Mouse (Mus musculus) CH12.LX (cell line): ENCODE data around the gene Adamtsl4. TPM values are rescaled to one million over a fixed set of nuclear protein-coding genes. Genes with fewer than 3 reads are reported as not detected.

Source experiments
- DNase-seq: peaks from one replicate; pipeline ENCODE4 v3.0.0-alpha.2; 2013; ENCODE audit errors: extremely low read depth
- H3K27ac ChIP-seq: 2 replicates; pipeline ENCODE4 v1.5.1; 2012; ENCODE audit warnings: low read depth, mild to moderate bottlenecking, control low read depth, moderate library complexity; ENCODE audit not compliant: insufficient read depth
- H3K27me3 ChIP-seq: replicated peaks from 2 replicates; pipeline ENCODE3; 2012; ENCODE audit warnings: inconsistent platforms
- H3K36me3 ChIP-seq, 2 experiments: replicated peaks in 1 of 2; 2 replicates each; pipeline versions ENCODE3 to v1.6.1; 2012; ENCODE audit warnings: inconsistent platforms in 1 of 2, low read length in 1 of 2, mild to moderate bottlenecking in 1 of 2, mixed read lengths in 1 of 2, moderate library complexity in 1 of 2; ENCODE audit not compliant: control insufficient read depth in 1 of 2, insufficient read depth in 1 of 2
- H3K4me1 ChIP-seq, 2 experiments: 2 replicates each; pipeline ENCODE4 v1.6.1; 2012; ENCODE audit warnings: inconsistent platforms in 1 of 2, moderate library complexity in 1 of 2; ENCODE audit not compliant: insufficient read depth in 2 of 2, control insufficient read depth in 1 of 2
- H3K4me2 ChIP-seq: 2 replicates; pipeline ENCODE4 v1.6.1; 2012; ENCODE audit warnings: low read depth, mild to moderate bottlenecking, control low read depth; ENCODE audit not compliant: poor library complexity, insufficient read depth, severe bottlenecking
- H3K4me3 ChIP-seq, 3 experiments: fragments of 150-350 bp in 1 of 3; sonication (generic) in 1 of 3; replicated peaks in 1 of 3; 2 replicates each; pipeline versions ENCODE3 to v1.5.1; 2011 to 2012; ENCODE audit warnings: low read depth in 2 of 3, low read length in 2 of 3, mild to moderate bottlenecking in 2 of 3, moderate library complexity in 2 of 3, control low read depth in 1 of 3, improper control_type of control experiment in 1 of 3, inconsistent platforms in 1 of 3, mixed read lengths in 1 of 3; ENCODE audit not compliant: poor library complexity in 1 of 3
- H3K79me2 ChIP-seq: replicated peaks from 2 replicates; pipeline ENCODE4 v1.6.1; 2012; ENCODE audit warnings: mild to moderate bottlenecking, moderate library complexity; ENCODE audit not compliant: control insufficient read depth, poor library complexity, insufficient read depth, severe bottlenecking; ENCODE audit errors: extremely low read depth
- H3K9ac ChIP-seq: 2 replicates; pipeline ENCODE4 v1.6.1; 2012; ENCODE audit warnings: low read depth, mild to moderate bottlenecking, control low read depth, moderate library complexity; ENCODE audit not compliant: insufficient read depth
- H3K9me3 ChIP-seq: replicated peaks from 2 replicates; pipeline ENCODE3; 2012; ENCODE audit warnings: low read length, inconsistent platforms, mixed read lengths
- BHLHE40 ChIP-seq: IDR thresholded peaks from 2 replicates; pipeline ENCODE4 v1.6.1; 2011; ENCODE audit warnings: mild to moderate bottlenecking, low read depth, low read length, improper control_type of control experiment
- CTCF ChIP-seq, 2 experiments: IDR thresholded peaks in 1 of 2; conservative IDR thresholded peaks in 1 of 2; 2 replicates each; pipeline ENCODE4 v1.5.1; 2011 to 2012; ENCODE audit warnings: low read depth in 2 of 2, low read length in 2 of 2, improper control_type of control experiment in 1 of 2, inconsistent platforms in 1 of 2, mild to moderate bottlenecking in 1 of 2, moderate library complexity in 1 of 2
- E2F4 ChIP-seq: IDR thresholded peaks from 2 replicates; pipeline ENCODE4 v1.6.1; 2011; ENCODE audit warnings: low read depth, low read length, improper control_type of control experiment; ENCODE audit not compliant: insufficient replicate concordance
- GABPA ChIP-seq: IDR thresholded peaks from 2 replicates; pipeline ENCODE4 v1.6.1; 2012; ENCODE audit warnings: low read depth, low read length, improper control_type of control experiment, inconsistent platforms; ENCODE audit not compliant: insufficient replicate concordance
- HCFC1 ChIP-seq: IDR thresholded peaks from 2 replicates; pipeline ENCODE4 v1.6.1; 2012; ENCODE audit warnings: low read depth, mild to moderate bottlenecking, inconsistent platforms, low read length, improper control_type of control experiment
- IRF4 ChIP-seq: IDR thresholded peaks from 2 replicates; pipeline ENCODE4 v1.6.1; 2014; ENCODE audit warnings: low read depth, mild to moderate bottlenecking, inconsistent platforms, low read length, improper control_type of control experiment
- JUND ChIP-seq: conservative IDR thresholded peaks from 2 replicates; pipeline ENCODE4 v1.6.1; 2011; ENCODE audit warnings: low read depth, low read length, improper control_type of control experiment
- MXI1 ChIP-seq: IDR thresholded peaks from 2 replicates; pipeline ENCODE4 v1.6.1; 2011; ENCODE audit warnings: mild to moderate bottlenecking, low read depth, low read length, improper control_type of control experiment
- MYC ChIP-seq: IDR thresholded peaks from 2 replicates; pipeline ENCODE4 v1.6.1; 2011; ENCODE audit warnings: low read depth, mild to moderate bottlenecking, improper control_type of control experiment, low read length
- PAX5 ChIP-seq: IDR thresholded peaks from 2 replicates; pipeline ENCODE4 v1.6.1; 2012; ENCODE audit warnings: low read length, inconsistent platforms, mixed read lengths
- POLR2AphosphoS2 ChIP-seq: IDR thresholded peaks from 2 replicates; pipeline ENCODE4 v1.6.1; 2011; ENCODE audit warnings: low read depth, low read length, improper control_type of control experiment
- RAD21 ChIP-seq: IDR thresholded peaks from 2 replicates; pipeline ENCODE4 v1.6.1; 2011; ENCODE audit warnings: low read depth, mild to moderate bottlenecking, low read length, improper control_type of control experiment, moderate library complexity
- RCOR1 ChIP-seq: conservative IDR thresholded peaks from 2 replicates; pipeline ENCODE4 v1.6.1; 2012; ENCODE audit warnings: low read depth, mild to moderate bottlenecking, inconsistent platforms, low read length, improper control_type of control experiment
- SIN3A ChIP-seq: IDR thresholded peaks from 2 replicates; pipeline ENCODE4 v1.6.1; 2012; ENCODE audit warnings: low read length, improper control_type of control experiment, inconsistent platforms
- TCF12 ChIP-seq: IDR thresholded peaks from 2 replicates; pipeline ENCODE4 v1.6.1; 2014; ENCODE audit warnings: low read depth, mild to moderate bottlenecking, inconsistent platforms, low read length, improper control_type of control experiment
- USF1 ChIP-seq: IDR thresholded peaks from 2 replicates; pipeline ENCODE4 v1.6.1; 2014; ENCODE audit warnings: low read depth, mild to moderate bottlenecking, inconsistent platforms, low read length, improper control_type of control experiment
- USF2 ChIP-seq: conservative IDR thresholded peaks from 2 replicates; pipeline ENCODE4 v1.6.1; 2011; ENCODE audit warnings: low read depth, low read length, improper control_type of control experiment
- ZC3H11A ChIP-seq: IDR thresholded peaks from 2 replicates; pipeline ENCODE4 v1.6.1; 2012; ENCODE audit warnings: low read depth, mild to moderate bottlenecking, inconsistent platforms, low read length, improper control_type of control experiment
- ZMIZ1 ChIP-seq: IDR thresholded peaks from 2 replicates; pipeline ENCODE4 v1.6.1; 2012; ENCODE audit warnings: low read depth, mild to moderate bottlenecking, inconsistent platforms, low read length, improper control_type of control experiment
- ZNF384 ChIP-seq: IDR thresholded peaks from 2 replicates; pipeline ENCODE4 v1.6.1; 2012; ENCODE audit warnings: low read depth, low read length, improper control_type of control experiment, inconsistent platforms
- dilution Hi-C: fragments of 300-500 bp; cut with MboI; formaldehyde crosslinking; loops from 2 replicates; pipeline ENCODE4 v1.14.3; 2020; ENCODE audit warnings: low sequenced_read_pairs; ENCODE audit not compliant: extremely low pct_unique_long_range_greater_than_20kb, extremely low pct_ligation_motif_present
- in situ Hi-C: fragments of 300-500 bp; cut with MboI; formaldehyde crosslinking; loops from 3 replicates; pipeline ENCODE4 v1.14.3; 2019; ENCODE audit warnings: low sequenced_read_pairs, low pct_ligation_motif_present, low pct_unique_long_range_greater_than_20kb, mixed read lengths
- polyA plus RNA-seq: library from polyadenylated mRNA; unstranded; fragments of >175 nt; gene quantifications from 2 replicates; pipeline ENCODE4 v1.2.1, GENCODE M21; 2012; ENCODE audit warnings: low read depth; ENCODE audit not compliant: insufficient read length
- total RNA-seq, 2 experiments: library from RNA; depleted of rRNA; stranded (reverse); fragments of 300-350 nt in 1 of 2; fragments of >200 nt in 1 of 2; gene quantifications; 2 replicates each; pipeline ENCODE4 v1.2.3; 2012 to 2014

Gene Adamtsl4
- total and polyA plus RNA-seq, 3 experiments: 0.10 to 0.85 TPM; not detected in 1

DNA sequence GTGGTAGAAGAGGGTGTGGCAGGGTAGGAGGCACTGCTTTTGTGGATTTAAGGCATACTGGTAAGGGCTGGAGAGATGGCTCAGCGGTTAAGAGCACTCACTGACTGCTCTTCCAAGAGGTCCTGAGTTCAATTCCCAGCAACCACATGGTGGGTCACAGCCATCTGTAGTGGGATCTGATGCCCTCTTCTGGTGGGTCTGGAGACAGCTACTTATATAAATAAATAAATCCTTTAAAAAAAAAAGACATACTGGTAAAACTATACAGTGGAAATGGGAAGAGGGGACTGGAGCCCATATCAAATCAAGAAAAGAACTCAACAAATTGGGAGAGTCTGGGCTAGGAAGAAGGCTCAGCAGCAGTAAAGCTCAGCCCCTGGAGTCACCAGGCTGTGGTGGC lies 48.0 kb downstream of the Adamtsl4 start:
- dilution Hi-C loops (no loop called here), in situ Hi-C loops (no loop called here)
- Histone ChIP-seq H3K4me1 (peaks cover 1 to 28% of the 10 kb centered on the region in 2 experiments; a peak in 3 of 4 replicates), H3K79me2 (no peaks in the 10 kb centered on the region), H3K9me3 (no peaks in the 10 kb centered on the region), H3K27ac (no peak overlapping the region), H3K27me3 (no peaks in the 10 kb centered on the region), H3K4me3 (no peak overlapping the region), H3K36me3 (peaks cover 25 to 72% of the 10 kb centered on the region in 2 experiments), H3K4me2 (no peak overlapping the region), H3K9ac (no peak overlapping the region)
- no peak for DNase-seq
- TF ChIP-seq HCFC1 (no peak), CTCF (conservative IDR thresholded peaks at IDR 0.05 in 1 of 2, IDR thresholded peaks at IDR 0.05 in 1 of 2; ENCODE audit: low read depth in 2 of 2, low read length in 2 of 2) (peak in 1 of 2 experiments; percentile 46; a peak in 2 of 4 replicates), RAD21 (peak; percentile 10), ZNF384 (peak; percentile 68), MYC (0 out of 2 replicates have a peak, but pooled peaks have one; percentile 21)

GRCm38 (mm10) chr3:95636072-95636471 lies 51.6 kb downstream of the Adamtsl4 start:
- Histone ChIP-seq H3K36me3 (peaks cover 47 to 93% of the 10 kb centered on the region in 2 experiments), H3K4me2 (no peak overlapping the region), H3K27ac (no peak overlapping the region)
- no peak for DNase-seq
- in situ Hi-C loops: no loop called here
- dilution Hi-C loops: no loop called here
- TF ChIP-seq USF2 (no peak), IRF4 (no peak), GABPA (no peak), ZC3H11A (no peak), TCF12 (no peak), USF1 (no peak), E2F4 (no peak), POLR2AphosphoS2 (no peak), SIN3A (no peak), RCOR1 (no peak), MXI1 (no peak), MYC (no peak), JUND (no peak), ZMIZ1 (no peak), RAD21 (no peak), BHLHE40 (no peak), PAX5 (no peak)
- TF ChIP-seq, all 38 proteins: peak for 0
- Histone ChIP-seq H3K4me3 (no peak overlapping the region), H3K27me3 (no peaks in the 10 kb centered on the region), H3K9me3 (no peaks in the 10 kb centered on the region), H3K9ac (no peak overlapping the region), H3K79me2 (peaks cover 7% of the 10 kb centered on the region; the same call in 1 of the 2 replicates), H3K4me1 (peaks cover 0 to 40% of the 10 kb centered on the region in 2 experiments; a peak in 2 of 4 replicates)
